Mouse (Mus musculus) ES-E14 (cell line): ENCODE measurements at regions not wholly inside any gene's neighbourhood (a gene's known extent, or its start where the extent isn't known, plus 50 kb on each side); places are given as distances from the start of the nearest gene placed in this dataset.

Source experiments
- CHD2 ChIP-seq: IDR thresholded peaks from 2 replicates; pipeline ENCODE4 v1.6.1; 2014; ENCODE audit warnings: mild to moderate bottlenecking, low read depth, low read length, inconsistent platforms
- HCFC1 ChIP-seq: IDR thresholded peaks from 2 replicates; pipeline ENCODE4 v1.6.1; 2012; ENCODE audit warnings: low read length, inconsistent platforms, borderline replicate concordance; ENCODE audit not compliant: insufficient read depth
- ZC3H11A ChIP-seq: IDR thresholded peaks from 2 replicates; pipeline ENCODE4 v1.6.1; 2012; ENCODE audit warnings: low read depth, mild to moderate bottlenecking, inconsistent platforms, low read length, borderline replicate concordance
- ZNF384 ChIP-seq: IDR thresholded peaks from 2 replicates; pipeline ENCODE4 v1.6.1; 2012; ENCODE audit warnings: low read depth, low read length, inconsistent platforms

GRCm38 (mm10) chr10:101117158-101117557, 526.9 kb downstream of the 1700017N19Rik start:
- TF ChIP-seq ZC3H11A (no peak), CHD2 (no peak), HCFC1 (no peak), ZNF384 (no peak)
